Mouse (Mus musculus) v-Abl transformed pro-B cells (cell line): ENCODE results near the gene Gm20388.

Experiments used
- in situ Hi-C, 2 experiments: fragments of 400-800 bp; cut with MboI; formaldehyde crosslinking; loops; one replicate each; pipeline ENCODE4 v1.15.1; 2025; ENCODE audit not compliant: unreplicated experiment in 2 of 2

The Gm20388 gene

GRCm38 (mm10) chr8:124294425-124294824 is 4383.8 kb downstream of the Gm20388 start:
- in situ Hi-C loops, result loop anchor here (5.0 kb wide), 1 partner anchor 53 kb away; no protein-coding TSS in a partner anchor

- in situ Hi-C loops, result loop anchor here (5.0 kb wide), 1 partner anchor 52 kb away; no protein-coding TSS in a partner anchor
Observed at GRCm38 (mm10) chr8:124294900-124295299, 4384.3 kb downstream of the Gm20388 start.

GRCm38 (mm10) chr8:124295357-124295756 is 4384.7 kb downstream of the Gm20388 start:
- in situ Hi-C loops, result no loop called here

GRCm38 (mm10) chr8:124301512-124301911 is 4390.9 kb downstream of the Gm20388 start:
- in situ Hi-C loops, result no loop called here

GRCm38 (mm10) chr8:124301935-124302555 is 4391.4 kb downstream of the Gm20388 start:
- in situ Hi-C loops, result no loop called here

GRCm38 (mm10) chr8:124303211-124303902 is 4392.7 kb downstream of the Gm20388 start:
- in situ Hi-C loops, result no loop called here

GRCm38 (mm10) chr8:124304141-124304540 is 4393.5 kb downstream of the Gm20388 start:
- in situ Hi-C loops, result no loop called here

GRCm38 (mm10) chr8:124306574-124306973 is 4395.9 kb downstream of the Gm20388 start:
- in situ Hi-C loops, result no loop called here

- in situ Hi-C loops, result no loop called here
Observed at GRCm38 (mm10) chr8:124307700-124308099, 4397.1 kb downstream of the Gm20388 start.

GRCm38 (mm10) chr8:124310509-124310908 is 4399.9 kb downstream of the Gm20388 start:
- in situ Hi-C loops, result no loop called here

GRCm38 (mm10) chr8:124311111-124311510 is 4400.5 kb downstream of the Gm20388 start:
- in situ Hi-C loops, result no loop called here

GRCm38 (mm10) chr8:124311723-124312122 is 4401.1 kb downstream of the Gm20388 start:
- in situ Hi-C loops, result no loop called here

- in situ Hi-C loops, result no loop called here
Observed at GRCm38 (mm10) chr8:124312228-124312627, 4401.6 kb downstream of the Gm20388 start.

- in situ Hi-C loops, result no loop called here
Observed at GRCm38 (mm10) chr8:124314803-124315202, 4404.2 kb downstream of the Gm20388 start.

GRCm38 (mm10) chr8:124316466-124317136 is 4406.0 kb downstream of the Gm20388 start:
- in situ Hi-C loops, result no loop called here

GRCm38 (mm10) chr8:124317191-124317682 is 4406.6 kb downstream of the Gm20388 start:
- in situ Hi-C loops, result no loop called here

GRCm38 (mm10) chr8:124317821-124318220 is 4407.2 kb downstream of the Gm20388 start:
- in situ Hi-C loops, result no loop called here

GRCm38 (mm10) chr8:124318612-124319315 is 4408.1 kb downstream of the Gm20388 start:
- in situ Hi-C loops, result no loop called here

GRCm38 (mm10) chr8:124319316-124319652 is 4408.6 kb downstream of the Gm20388 start:
- in situ Hi-C loops, result no loop called here

- in situ Hi-C loops, result no loop called here
Observed at GRCm38 (mm10) chr8:124321227-124321840, 4410.7 kb downstream of the Gm20388 start.
